Mouse (Mus musculus): ENCODE data around the gene Catip. TPM values are rescaled to one million over a fixed set of nuclear protein-coding genes. Genes with fewer than 3 reads are reported as not detected.
A peak's percentile ranks its signal among the peaks of the same experiment; 100 is the strongest.

The Catip gene
- polyA plus RNA-seq, 1 experiment from 2014 or later = 0.50 TPM

- H3K27ac ChIP-seq (ENCODE audit: low read depth, low read length) = no peak overlapping the region
- H3K4me3 ChIP-seq (ENCODE audit: low read depth, low read length) = no peak overlapping the region
- H3K9me3 ChIP-seq (replicated peaks; ENCODE audit: control insufficient read depth, low read length) = no peaks in the 10 kb centered on the region
- H3K4me2 ChIP-seq (ENCODE audit: low read length) = no peak overlapping the region
- no peaks in the 10 kb centered on the region for H3K27me3 ChIP-seq (replicated peaks; ENCODE audit: control insufficient read depth, insufficient read depth, low read length)
- H3K4me1 ChIP-seq (ENCODE audit: control insufficient read depth, insufficient read depth, low read length) = 0 out of 2 replicates have a peak, but pooled peaks cover under 1% of the 10 kb centered on the region
- no peak for ATAC-seq
- no peak overlapping the region for H3K9ac ChIP-seq (ENCODE audit: low read length)
- no peak for DNase-seq (ENCODE audit: low spot score)
- 93% methylated on average over 10 of the region's 10 CpGs for WGBS
- no peaks in the 10 kb centered on the region for H3K36me3 ChIP-seq (ENCODE audit: control insufficient read depth, insufficient read depth, low read length)
Observed at GRCm38 (mm10) chr1:74385064-74385463, 23.2 kb downstream of the Catip start.

- no peak for DNase-seq (ENCODE audit: low spot score)
Observed at GRCm38 (mm10) chr1:74385531-74385930, 23.6 kb downstream of the Catip start.

GRCm38 (mm10) chr1:74386363-74386713 lies 24.4 kb downstream of the Catip start:
- Histone ChIP-seq H3K4me3 (ENCODE audit: low read depth, low read length) (peak overlapping the region; percentile 58), H3K27ac (ENCODE audit: low read depth, low read length) (peak overlapping the region; percentile 93), H3K36me3 (ENCODE audit: control insufficient read depth, insufficient read depth, low read length) (no peaks in the 10 kb centered on the region), H3K9me3 (replicated peaks; ENCODE audit: control insufficient read depth, low read length) (no peaks in the 10 kb centered on the region), H3K27me3 (replicated peaks; ENCODE audit: control insufficient read depth, insufficient read depth, low read length) (0 out of 2 replicates have a peak, but pooled peaks cover 6% of the 10 kb centered on the region), H3K9ac (ENCODE audit: low read length) (peak overlapping the region; percentile 73), H3K4me1 (ENCODE audit: control insufficient read depth, insufficient read depth, low read length) (peaks cover 4% of the 10 kb centered on the region; the same call in 1 of the 2 replicates), H3K4me2 (ENCODE audit: low read length) (peak overlapping the region; percentile 65)
- WGBS = 65% methylated on average over 7 of the region's 10 CpGs
- no peak for ATAC-seq
- no peak for DNase-seq (ENCODE audit: low spot score)

More at GRCm38 (mm10) chr1:74385531-74385930, 23.6 kb downstream of the Catip start:
- 0 out of 2 replicates have a peak, but pooled peaks cover 2% of the 10 kb centered on the region for H3K27me3 ChIP-seq (replicated peaks; ENCODE audit: control insufficient read depth, insufficient read depth, low read length)
- H3K9ac ChIP-seq (ENCODE audit: low read length) = no peak overlapping the region
- H3K4me2 ChIP-seq (ENCODE audit: low read length) = no peak overlapping the region
- H3K27ac ChIP-seq (ENCODE audit: low read depth, low read length) = no peak overlapping the region
- no peaks in the 10 kb centered on the region for H3K36me3 ChIP-seq (ENCODE audit: control insufficient read depth, insufficient read depth, low read length)
- 0 out of 2 replicates have a peak, but pooled peaks cover 2% of the 10 kb centered on the region for H3K4me1 ChIP-seq (ENCODE audit: control insufficient read depth, insufficient read depth, low read length)
- H3K9me3 ChIP-seq (replicated peaks; ENCODE audit: control insufficient read depth, low read length) = no peaks in the 10 kb centered on the region
- ATAC-seq = no peak
- no peak overlapping the region for H3K4me3 ChIP-seq (ENCODE audit: low read depth, low read length)
- 90% methylated on average over 8 of the region's 8 CpGs for WGBS

- Histone ChIP-seq H3K9me3 (replicated peaks; ENCODE audit: control insufficient read depth, low read length) (no peaks in the 10 kb centered on the region), H3K4me1 (ENCODE audit: control insufficient read depth, insufficient read depth, low read length) (peaks cover 4% of the 10 kb centered on the region; the same call in 1 of the 2 replicates), H3K27ac (ENCODE audit: low read depth, low read length) (peak overlapping the region; percentile 93), H3K27me3 (replicated peaks; ENCODE audit: control insufficient read depth, insufficient read depth, low read length) (0 out of 2 replicates have a peak, but pooled peaks cover 6% of the 10 kb centered on the region), H3K36me3 (ENCODE audit: control insufficient read depth, insufficient read depth, low read length) (no peaks in the 10 kb centered on the region), H3K4me3 (ENCODE audit: low read depth, low read length) (peak overlapping the region; percentile 58), H3K4me2 (ENCODE audit: low read length) (peak overlapping the region; percentile 65), H3K9ac (ENCODE audit: low read length) (peak overlapping the region; percentile 73)
- ATAC-seq (peak; percentile 88), DNase-seq (ENCODE audit: low spot score) (peak; percentile 96)
- WGBS = 0% methylated on average over 26 of the region's 26 CpGs
Observed at GRCm38 (mm10) chr1:74386714-74387385, 24.9 kb downstream of the Catip start.

- peak overlapping the region; percentile 58; the same call in 1 of the 2 replicates for H3K4me3 ChIP-seq (ENCODE audit: low read depth, low read length)
- no peak for DNase-seq (ENCODE audit: low spot score)
- peak overlapping the region; percentile 73 for H3K9ac ChIP-seq (ENCODE audit: low read length)
- no peak overlapping the region for H3K27ac ChIP-seq (ENCODE audit: low read depth, low read length)
- no peaks in the 10 kb centered on the region for H3K9me3 ChIP-seq (replicated peaks; ENCODE audit: control insufficient read depth, low read length)
- WGBS = 53% methylated on average over 15 of the region's 15 CpGs
- peak overlapping the region; percentile 65 for H3K4me2 ChIP-seq (ENCODE audit: low read length)
- H3K4me1 ChIP-seq (ENCODE audit: control insufficient read depth, insufficient read depth, low read length) = peaks cover 4% of the 10 kb centered on the region; the same call in 1 of the 2 replicates
- no peaks in the 10 kb centered on the region for H3K36me3 ChIP-seq (ENCODE audit: control insufficient read depth, insufficient read depth, low read length)
- H3K27me3 ChIP-seq (replicated peaks; ENCODE audit: control insufficient read depth, insufficient read depth, low read length) = 0 out of 2 replicates have a peak, but pooled peaks cover 6% of the 10 kb centered on the region
- no peak for ATAC-seq
Observed at GRCm38 (mm10) chr1:74387386-74387988, 25.6 kb downstream of the Catip start.

- WGBS = 67% methylated on average over 7 of the region's 7 CpGs
- no peaks in the 10 kb centered on the region for H3K36me3 ChIP-seq (ENCODE audit: control insufficient read depth, insufficient read depth, low read length)
Observed at GRCm38 (mm10) chr1:74388398-74388920, 26.6 kb downstream of the Catip start.

GRCm38 (mm10) chr1:74389831-74390286 lies 28.0 kb downstream of the Catip start:
- DNase-seq (ENCODE audit: low spot score) = no peak
- no peaks in the 10 kb centered on the region for H3K9me3 ChIP-seq (replicated peaks; ENCODE audit: control insufficient read depth, low read length)
- no peak overlapping the region; the same call in 1 of the 2 replicates for H3K9ac ChIP-seq (ENCODE audit: low read length)
- peak overlapping the region; percentile 2; the same call in 1 of the 2 replicates for H3K4me3 ChIP-seq (ENCODE audit: low read depth, low read length)
- H3K36me3 ChIP-seq (ENCODE audit: control insufficient read depth, insufficient read depth, low read length) = peaks cover 9% of the 10 kb centered on the region
- H3K4me2 ChIP-seq (ENCODE audit: low read length) = peak overlapping the region; percentile 93
- peaks cover 4% of the 10 kb centered on the region; the same call in 1 of the 2 replicates for H3K4me1 ChIP-seq (ENCODE audit: control insufficient read depth, insufficient read depth, low read length)
- no peak overlapping the region for H3K27ac ChIP-seq (ENCODE audit: low read depth, low read length)
- 0 out of 2 replicates have a peak, but pooled peaks cover 6% of the 10 kb centered on the region for H3K27me3 ChIP-seq (replicated peaks; ENCODE audit: control insufficient read depth, insufficient read depth, low read length)
- no peak for ATAC-seq
- WGBS = 7% methylated on average over 29 of the region's 29 CpGs

More at GRCm38 (mm10) chr1:74388398-74388920, 26.6 kb downstream of the Catip start:
- DNase-seq (ENCODE audit: low spot score) = no peak
- H3K27me3 ChIP-seq (replicated peaks; ENCODE audit: control insufficient read depth, insufficient read depth, low read length) = 0 out of 2 replicates have a peak, but pooled peaks cover 6% of the 10 kb centered on the region
- H3K4me1 ChIP-seq (ENCODE audit: control insufficient read depth, insufficient read depth, low read length) = peaks cover 4% of the 10 kb centered on the region; the same call in 1 of the 2 replicates
- no peak overlapping the region for H3K27ac ChIP-seq (ENCODE audit: low read depth, low read length)
- H3K9ac ChIP-seq (ENCODE audit: low read length) = no peak overlapping the region
- no peaks in the 10 kb centered on the region for H3K9me3 ChIP-seq (replicated peaks; ENCODE audit: control insufficient read depth, low read length)
- no peak overlapping the region for H3K4me3 ChIP-seq (ENCODE audit: low read depth, low read length)
- no peak overlapping the region for H3K4me2 ChIP-seq (ENCODE audit: low read length)
- ATAC-seq = no peak

GRCm38 (mm10) chr1:74390287-74390906 lies 28.5 kb downstream of the Catip start:
- peaks cover 14% of the 10 kb centered on the region for H3K36me3 ChIP-seq (ENCODE audit: control insufficient read depth, insufficient read depth, low read length)
- no peaks in the 10 kb centered on the region for H3K9me3 ChIP-seq (replicated peaks; ENCODE audit: control insufficient read depth, low read length)
- H3K27me3 ChIP-seq (replicated peaks; ENCODE audit: control insufficient read depth, insufficient read depth, low read length) = 0 out of 2 replicates have a peak, but pooled peaks cover 6% of the 10 kb centered on the region
- DNase-seq (ENCODE audit: low spot score) = peak; percentile 51
- peak overlapping the region; percentile 2; the same call in 1 of the 2 replicates for H3K4me3 ChIP-seq (ENCODE audit: low read depth, low read length)
- ATAC-seq = no peak
- no peak overlapping the region; the same call in 1 of the 2 replicates for H3K9ac ChIP-seq (ENCODE audit: low read length)
- 6% methylated on average over 21 of the region's 21 CpGs for WGBS
- no peak overlapping the region for H3K27ac ChIP-seq (ENCODE audit: low read depth, low read length)
- H3K4me2 ChIP-seq (ENCODE audit: low read length) = peak overlapping the region; percentile 93
- peaks cover 4% of the 10 kb centered on the region; the same call in 1 of the 2 replicates for H3K4me1 ChIP-seq (ENCODE audit: control insufficient read depth, insufficient read depth, low read length)
